Mouse (Mus musculus): ENCODE results near the gene Hnrnph2.

The Hnrnph2 gene

GRCm38 (mm10) chrX:134614306-134614705 is 13.3 kb downstream of the Hnrnph2 start:
- in situ Hi-C loops (cut with MboI), result no loop called here

- in situ Hi-C loops (cut with MboI), result no loop called here
These were observed 18.7 kb downstream of the Hnrnph2 start for GRCm38 (mm10) chrX:134619695-134620094.

- in situ Hi-C loops (cut with MboI), result no loop called here
These were observed 19.4 kb downstream of the Hnrnph2 start for GRCm38 (mm10) chrX:134620254-134620865.

GRCm38 (mm10) chrX:134621685-134622084 is 20.7 kb downstream of the Hnrnph2 start:
- in situ Hi-C loops (cut with MboI), result no loop called here

- in situ Hi-C loops (cut with MboI), result no loop called here
These were observed 22.4 kb downstream of the Hnrnph2 start for GRCm38 (mm10) chrX:134623350-134623749.

GRCm38 (mm10) chrX:134628200-134628599 is 27.2 kb downstream of the Hnrnph2 start:
- in situ Hi-C loops (cut with MboI), result no loop called here

GRCm38 (mm10) chrX:134632710-134633109 is 31.7 kb downstream of the Hnrnph2 start:
- in situ Hi-C loops (cut with MboI), result no loop called here

GRCm38 (mm10) chrX:134635111-134635510 is 34.1 kb downstream of the Hnrnph2 start:
- in situ Hi-C loops (cut with MboI), result no loop called here

- in situ Hi-C loops (cut with MboI), result no loop called here
These were observed 34.9 kb downstream of the Hnrnph2 start for GRCm38 (mm10) chrX:134635860-134636259.

GRCm38 (mm10) chrX:134641000-134641760 is 40.2 kb downstream of the Hnrnph2 start:
- in situ Hi-C loops (cut with MboI), result no loop called here

- in situ Hi-C loops (cut with MboI), result no loop called here
These were observed 45.4 kb downstream of the Hnrnph2 start for GRCm38 (mm10) chrX:134646338-134646737.

GRCm38 (mm10) chrX:134647421-134647820 is 46.4 kb downstream of the Hnrnph2 start:
- in situ Hi-C loops (cut with MboI), result no loop called here

GRCm38 (mm10) chrX:134648031-134648692 is 47.2 kb downstream of the Hnrnph2 start:
- in situ Hi-C loops (cut with MboI), result no loop called here

GRCm38 (mm10) chrX:134652061-134652460 is 51.1 kb downstream of the Hnrnph2 start:
- in situ Hi-C loops (cut with MboI), result no loop called here
